Mouse (Mus musculus) stomach, postnatal 0 days (tissue): ENCODE measurements around the gene Cacnb4. TPM values are rescaled to one million over a fixed set of nuclear protein-coding genes. Genes with fewer than 3 reads are reported as not detected.

ENCODE experiments used
- ATAC-seq: fragments of 200-750 bp; cut with Nextera tagmentation; 2 replicates; pipeline ENCODE4 v1.8.0; 2017; ENCODE audit not compliant: low FRiP score, low TSS enrichment
- DNase-seq: peaks from one replicate; pipeline ENCODE4 v3.0.0-alpha.2; 2016; ENCODE audit warnings: low spot score
- H3K27ac ChIP-seq: fragments of 300-500 bp; sonication (generic); replicated peaks from 2 replicates; pipeline ENCODE4 v1.5.1; 2014; ENCODE audit warnings: mild to moderate bottlenecking, control low read depth
- H3K27me3 ChIP-seq: fragments of 300-500 bp; sonication (generic); 2 replicates; pipeline ENCODE4 v1.6.1; 2014; ENCODE audit warnings: low read length; ENCODE audit not compliant: control insufficient read depth, insufficient read depth
- H3K36me3 ChIP-seq: fragments of 300-500 bp; sonication (generic); 2 replicates; pipeline ENCODE4 v1.6.1; 2014; ENCODE audit warnings: low read length, mixed read lengths; ENCODE audit not compliant: control insufficient read depth, insufficient read depth
- H3K4me1 ChIP-seq: fragments of 300-500 bp; sonication (generic); replicated peaks from 2 replicates; pipeline ENCODE4 v1.6.1; 2014; ENCODE audit warnings: antibody characterized with exemption; ENCODE audit not compliant: control insufficient read depth, insufficient read depth
- H3K4me2 ChIP-seq: fragments of 300-500 bp; sonication (generic); replicated peaks from 2 replicates; pipeline ENCODE4 v1.6.1; 2014; ENCODE audit warnings: low read depth, mild to moderate bottlenecking, control low read depth, moderate library complexity
- H3K4me3 ChIP-seq: fragments of 300-500 bp; sonication (generic); 2 replicates; pipeline ENCODE4 v1.5.1; 2014; ENCODE audit warnings: low read depth, low read length, control low read depth
- H3K9ac ChIP-seq: fragments of 300-500 bp; sonication (generic); 2 replicates; pipeline ENCODE4 v1.6.1; 2014; ENCODE audit warnings: mild to moderate bottlenecking, low read length, control low read depth, mixed read lengths
- H3K9me3 ChIP-seq: fragments of 300-500 bp; sonication (generic); 2 replicates; pipeline ENCODE4 v1.6.1; 2016; ENCODE audit warnings: low read length; ENCODE audit not compliant: control insufficient read depth
- CTCF ChIP-seq: IDR thresholded peaks from 2 replicates; pipeline ENCODE4 v1.5.1; 2016; ENCODE audit warnings: antibody characterized with exemption, low read depth, mild to moderate bottlenecking, moderate library complexity
- EP300 ChIP-seq: optimal IDR thresholded peaks from 2 replicates; pipeline ENCODE3; 2016; ENCODE audit warnings: antibody characterized with exemption
- WGBS: fragments of 180-500 bp; shearing (Covaris S2); extraction: QIAGEN DNeasy Blood & Tissue Kit; methylation state at CpG from one replicate; pipeline ENCODE4 v1.1.7; 2014; 5-methylcytosine and 5-hydroxymethylcytosine counted together
- polyA plus RNA-seq: library from polyadenylated mRNA; unstranded; fragments of >200 nt; fragmentation: Nextera tagmentation; extraction: Ambion mirVana; gene quantifications from 2 replicates; pipeline ENCODE4 v1.2.1, GENCODE M21; 2015

The Cacnb4 gene
- polyA plus RNA-seq, 1 experiment from 2014 or later: 0.93 TPM

- no peak for DNase-seq
- H3K27me3 ChIP-seq: no peaks in the 10 kb centered on the region
- H3K9me3 ChIP-seq: no peaks in the 10 kb centered on the region
- no peak overlapping the region for H3K4me3 ChIP-seq
- no peaks in the 10 kb centered on the region for H3K4me1 ChIP-seq
- no peak overlapping the region for H3K4me2 ChIP-seq
- ATAC-seq: no peak
- no peak for TF ChIP-seq CTCF
- no peak for TF ChIP-seq EP300
- H3K36me3 ChIP-seq: no peaks in the 10 kb centered on the region
- 80% methylated on average over 7 of the region's 7 CpGs for WGBS
- no peak overlapping the region for H3K27ac ChIP-seq
- H3K9ac ChIP-seq: no peak overlapping the region
Measured at GRCm38 (mm10) chr2:52590340-52590969, 86.2 kb downstream of the Cacnb4 start.

DNA sequence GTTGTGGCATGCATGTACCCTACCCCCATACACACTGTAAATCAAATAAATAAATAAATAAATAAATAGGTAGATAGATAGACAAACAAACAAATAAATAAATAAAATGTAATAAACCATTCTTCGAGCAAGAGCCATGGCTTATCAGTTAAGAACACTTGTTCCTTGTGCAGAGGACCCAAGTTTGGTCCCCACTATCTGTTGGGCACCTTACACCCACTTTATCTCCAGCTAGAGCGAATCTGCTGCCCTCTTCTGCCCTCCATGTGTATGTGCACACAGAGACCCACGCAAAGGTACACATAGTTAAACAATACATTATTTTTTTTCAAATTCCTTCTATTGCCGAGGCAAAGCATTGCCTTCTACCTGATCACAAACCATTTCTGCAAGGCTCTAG is 87.1 kb downstream of the Cacnb4 start:
- Histone ChIP-seq H3K4me3 (no peak overlapping the region), H3K9me3 (no peaks in the 10 kb centered on the region), H3K4me1 (no peaks in the 10 kb centered on the region), H3K4me2 (no peak overlapping the region), H3K9ac (no peak overlapping the region), H3K27ac (no peak overlapping the region), H3K36me3 (no peaks in the 10 kb centered on the region), H3K27me3 (no peaks in the 10 kb centered on the region)
- TF ChIP-seq CTCF: peak; percentile 41; the same call in 1 of the 2 replicates
- TF ChIP-seq EP300: no peak
- DNase-seq (no peak), ATAC-seq (no peak)
- WGBS: 88% methylated on average over 4 of the region's 4 CpGs

DNA sequence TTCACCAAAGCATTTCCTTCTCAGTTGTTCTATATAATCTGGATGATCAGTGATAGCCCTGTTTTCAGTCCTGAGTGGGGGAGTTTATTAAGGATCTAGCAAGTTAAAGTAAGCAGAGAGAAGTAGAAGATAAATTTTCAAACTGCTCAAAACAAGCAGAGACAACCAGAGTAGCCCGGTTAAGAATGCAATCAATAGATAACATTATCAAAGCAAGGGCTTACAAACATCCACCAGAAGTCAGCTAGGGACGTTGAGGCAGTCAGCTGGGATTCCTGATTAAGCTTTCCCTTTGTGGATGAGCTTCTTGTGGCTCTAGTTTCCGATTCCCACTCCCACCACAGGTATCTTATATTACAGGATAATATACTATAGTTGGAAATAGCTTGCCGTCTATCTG is 91.2 kb downstream of the Cacnb4 start:
- TF ChIP-seq EP300: no peak
- TF ChIP-seq CTCF: no peak
- ATAC-seq: no peak
- Histone ChIP-seq H3K27me3 (no peaks in the 10 kb centered on the region), H3K36me3 (no peaks in the 10 kb centered on the region), H3K9ac (no peak overlapping the region), H3K9me3 (no peaks in the 10 kb centered on the region), H3K27ac (no peak overlapping the region), H3K4me2 (no peak overlapping the region), H3K4me3 (no peak overlapping the region), H3K4me1 (no peaks in the 10 kb centered on the region)
- DNase-seq: no peak
- WGBS: 66% methylated on average over 4 of the region's 4 CpGs

- no peak overlapping the region for H3K27ac ChIP-seq
- H3K27me3 ChIP-seq: no peaks in the 10 kb centered on the region
- no peak overlapping the region for H3K4me3 ChIP-seq
- 77% methylated on average over 10 of the region's 11 CpGs for WGBS
- no peak overlapping the region for H3K4me2 ChIP-seq
- ATAC-seq (no peak), DNase-seq (no peak)
- H3K9ac ChIP-seq: no peak overlapping the region
- no peaks in the 10 kb centered on the region for H3K9me3 ChIP-seq
- H3K4me1 ChIP-seq: no peaks in the 10 kb centered on the region
- no peaks in the 10 kb centered on the region for H3K36me3 ChIP-seq
- TF ChIP-seq EP300: no peak
- TF ChIP-seq CTCF: no peak
Measured at GRCm38 (mm10) chr2:52581132-52581781, 95.4 kb downstream of the Cacnb4 start.

DNA sequence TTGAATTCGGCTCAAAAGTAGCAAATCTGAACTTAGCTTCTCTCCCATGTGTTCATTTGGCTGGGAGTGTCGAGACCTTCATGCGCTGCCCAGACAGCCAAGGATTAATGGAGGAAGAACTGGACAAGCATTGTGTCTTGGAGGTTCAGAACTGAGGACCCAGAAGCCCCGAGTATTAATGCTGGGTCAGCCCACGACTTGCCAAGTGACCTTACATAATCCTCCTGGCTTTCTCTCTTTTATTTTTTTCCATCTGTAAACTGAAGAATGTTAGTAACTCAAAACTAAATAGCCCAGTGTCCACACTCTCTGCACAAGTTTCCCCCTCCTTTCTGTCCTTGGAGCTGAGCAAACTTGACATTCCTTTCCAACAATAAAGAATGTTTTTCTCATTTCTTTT is 95.9 kb downstream of the Cacnb4 start:
- H3K27ac ChIP-seq: no peak overlapping the region
- no peaks in the 10 kb centered on the region for H3K9me3 ChIP-seq
- no peaks in the 10 kb centered on the region for H3K4me1 ChIP-seq
- no peak overlapping the region for H3K4me3 ChIP-seq
- 26% methylated on average over 5 of the region's 5 CpGs for WGBS
- no peak overlapping the region for H3K4me2 ChIP-seq
- TF ChIP-seq CTCF (no peak), EP300 (no peak)
- no peaks in the 10 kb centered on the region for H3K27me3 ChIP-seq
- DNase-seq (no peak), ATAC-seq (peak; percentile 56; the same call in 1 of the 2 replicates)
- H3K36me3 ChIP-seq: no peaks in the 10 kb centered on the region
- H3K9ac ChIP-seq: no peak overlapping the region

- H3K4me2 ChIP-seq: no peak overlapping the region
- H3K27me3 ChIP-seq: no peaks in the 10 kb centered on the region
- ATAC-seq (peak; percentile 45; the same call in 1 of the 2 replicates), DNase-seq (no peak)
- H3K4me1 ChIP-seq: no peaks in the 10 kb centered on the region
- H3K9ac ChIP-seq: no peak overlapping the region
- WGBS: 35% methylated on average over 3 of the region's 3 CpGs
- no peaks in the 10 kb centered on the region for H3K36me3 ChIP-seq
- H3K9me3 ChIP-seq: no peaks in the 10 kb centered on the region
- TF ChIP-seq CTCF: no peak
- no peak for TF ChIP-seq EP300
- no peak overlapping the region for H3K4me3 ChIP-seq
- H3K27ac ChIP-seq: no peak overlapping the region
Measured at GRCm38 (mm10) chr2:52578846-52579245, 97.8 kb downstream of the Cacnb4 start.
